In the genomic region with DNA sequence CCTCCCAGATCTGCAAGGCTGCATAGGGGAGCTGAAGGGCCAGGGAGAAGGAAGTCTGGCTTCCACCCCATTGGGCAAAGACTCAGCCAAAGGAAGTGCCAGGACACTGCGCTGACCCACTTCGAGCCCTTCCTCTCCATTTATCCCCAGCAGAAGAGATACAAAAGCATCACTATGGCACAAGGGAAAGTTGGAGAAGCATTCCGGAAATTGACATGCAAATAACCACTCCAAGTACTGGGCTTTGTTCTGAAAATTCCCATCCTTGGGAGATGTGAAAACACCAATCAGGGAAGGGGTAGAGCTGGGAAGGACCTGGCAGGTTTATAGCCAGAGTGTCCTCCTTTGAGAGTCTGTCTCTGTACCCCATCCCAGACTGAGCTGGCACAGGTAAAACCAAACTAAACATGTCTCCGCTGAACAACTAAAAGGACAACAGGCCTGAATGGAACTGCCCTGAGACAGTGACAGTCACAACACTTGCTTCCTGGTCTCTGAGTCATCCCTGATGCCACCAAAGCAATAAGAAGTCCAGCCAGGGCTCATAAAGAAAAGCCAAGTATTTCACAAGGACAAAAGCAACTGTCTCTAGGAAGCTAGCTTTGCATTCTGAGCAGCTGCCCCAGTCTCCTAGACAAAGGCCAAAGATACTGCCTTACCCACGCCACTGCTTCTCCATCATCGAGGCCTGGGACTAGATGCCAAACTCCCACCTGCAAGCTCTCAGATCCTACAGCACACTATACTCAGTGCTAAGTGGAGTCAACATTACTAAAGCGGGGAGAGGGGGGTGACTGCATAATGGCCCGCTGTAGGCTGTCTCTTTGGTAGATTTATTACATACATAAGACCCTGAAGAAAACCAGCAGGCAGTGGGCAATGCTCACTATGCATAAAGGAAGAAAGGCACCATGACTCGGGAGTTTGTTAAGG, we compare ENCODE assay signal across 12 mouse cellular contexts.
DNase-seq lines count a peak whose midpoint lies in the region.
"Had no signal": no experiment of that assay in that cellular context is flagged by ENCODE, and none has a peak within 500 bp of the region (broad histone marks: within the 10 kb centered on the region; RNA-seq: fewer than 3 reads in every experiment).

No protein-coding gene starts in this region.

- peak; percentile 39 for DNase-seq in heart, adult 11 months
- no peak for DNase-seq in heart, embryonic 10.5 days (ENCODE audit: low spot score)
- peak; percentile 28 to 47 for DNase-seq in cerebellum, postnatal 14 days
- peak; percentile 47 to 77 for DNase-seq in layer of hippocampus, postnatal 14 days (ENCODE audit: low spot score in 2 of 2)
- DNase-seq in right cerebral cortex, postnatal 25 days = peak; percentile 30
- DNase-seq in thymus, postnatal 25 days = no peak
- no peak for DNase-seq in adrenal gland, adult 18-20 months (ENCODE audit: low spot score in 2 of 2)
- DNase-seq in ovary, postnatal 36 days (ENCODE audit: low spot score) = no peak
- DNase-seq: adrenal gland, postnatal 25 days had no signal

- no peak overlapping the region for H3K27ac ChIP-seq in heart, embryonic 10.5 days
- H3K27ac ChIP-seq: embryonic facial prominence, embryonic 15.5 days; heart, embryonic 13.5 days; liver, embryonic 15.5 days had no signal

- H3K4me1 ChIP-seq in heart, embryonic 10.5 days = no peaks in the 10 kb centered on the region
- H3K4me1 ChIP-seq: embryonic facial prominence, embryonic 15.5 days; heart, embryonic 13.5 days; liver, embryonic 15.5 days had no signal

- no peaks in the 10 kb centered on the region for H3K27me3 ChIP-seq in heart, embryonic 10.5 days (ENCODE audit: insufficient read depth, poor library complexity, severe bottlenecking)
- H3K27me3 ChIP-seq: embryonic facial prominence, embryonic 15.5 days; heart, embryonic 13.5 days; liver, embryonic 15.5 days had no signal

- H3K4me3 ChIP-seq in heart, embryonic 10.5 days = no peak overlapping the region
- H3K4me3 ChIP-seq: embryonic facial prominence, embryonic 15.5 days; heart, embryonic 13.5 days; liver, embryonic 15.5 days had no signal

- 81% methylated on average over 9 of the region's 9 CpGs for WGBS in heart, embryonic 10.5 days

- no peaks in the 10 kb centered on the region for H3K9me3 ChIP-seq in heart, embryonic 10.5 days
- H3K9me3 ChIP-seq: embryonic facial prominence, embryonic 15.5 days; heart, embryonic 13.5 days; liver, embryonic 15.5 days had no signal

- no peaks in the 10 kb centered on the region for H3K36me3 ChIP-seq in heart, embryonic 10.5 days
- H3K36me3 ChIP-seq: embryonic facial prominence, embryonic 15.5 days; heart, embryonic 13.5 days; liver, embryonic 15.5 days had no signal

Comparison
In these comparisons a context has a peak if more than half of its experiments do, and no peak if none do; other contexts are left out.
1. DNase-seq: peak in heart, adult 11 months (single experiment), cerebellum, postnatal 14 days (2 of 2), layer of hippocampus, postnatal 14 days (2 of 2) and right cerebral cortex, postnatal 25 days (single experiment); none in heart, embryonic 10.5 days (single experiment), thymus, postnatal 25 days (single experiment), adrenal gland, adult 18-20 months (0 of 2) and ovary, postnatal 36 days (single experiment).